Mouse (Mus musculus) CH12.LX (cell line): Measurements from ENCODE around the gene Cemip2. TPM values are rescaled to one million over a fixed set of nuclear protein-coding genes. Genes with fewer than 3 reads are reported as not detected.

ENCODE experiments used
- DNase-seq: peaks from one replicate; pipeline ENCODE4 v3.0.0-alpha.2; 2013; ENCODE audit errors: extremely low read depth
- H3K27ac ChIP-seq: 2 replicates; pipeline ENCODE4 v1.5.1; 2012; ENCODE audit warnings: low read depth, mild to moderate bottlenecking, control low read depth, moderate library complexity; ENCODE audit not compliant: insufficient read depth
- H3K27me3 ChIP-seq: replicated peaks from 2 replicates; pipeline ENCODE3; 2012; ENCODE audit warnings: inconsistent platforms
- H3K36me3 ChIP-seq, 2 experiments: replicated peaks in 1 of 2; 2 replicates each; pipeline versions ENCODE3 to v1.6.1; 2012; ENCODE audit warnings: inconsistent platforms in 1 of 2, low read length in 1 of 2, mild to moderate bottlenecking in 1 of 2, mixed read lengths in 1 of 2, moderate library complexity in 1 of 2; ENCODE audit not compliant: control insufficient read depth in 1 of 2, insufficient read depth in 1 of 2
- H3K4me1 ChIP-seq, 2 experiments: 2 replicates each; pipeline ENCODE4 v1.6.1; 2012; ENCODE audit warnings: inconsistent platforms in 1 of 2, moderate library complexity in 1 of 2; ENCODE audit not compliant: insufficient read depth in 2 of 2, control insufficient read depth in 1 of 2
- H3K4me2 ChIP-seq: 2 replicates; pipeline ENCODE4 v1.6.1; 2012; ENCODE audit warnings: low read depth, mild to moderate bottlenecking, control low read depth; ENCODE audit not compliant: poor library complexity, insufficient read depth, severe bottlenecking
- H3K4me3 ChIP-seq, 3 experiments: fragments of 150-350 bp in 1 of 3; sonication (generic) in 1 of 3; replicated peaks in 1 of 3; 2 replicates each; pipeline versions ENCODE3 to v1.5.1; 2011 to 2012; ENCODE audit warnings: low read depth in 2 of 3, low read length in 2 of 3, mild to moderate bottlenecking in 2 of 3, moderate library complexity in 2 of 3, control low read depth in 1 of 3, improper control_type of control experiment in 1 of 3, inconsistent platforms in 1 of 3, mixed read lengths in 1 of 3; ENCODE audit not compliant: poor library complexity in 1 of 3
- H3K79me2 ChIP-seq: replicated peaks from 2 replicates; pipeline ENCODE4 v1.6.1; 2012; ENCODE audit warnings: mild to moderate bottlenecking, moderate library complexity; ENCODE audit not compliant: control insufficient read depth, poor library complexity, insufficient read depth, severe bottlenecking; ENCODE audit errors: extremely low read depth
- H3K9ac ChIP-seq: 2 replicates; pipeline ENCODE4 v1.6.1; 2012; ENCODE audit warnings: low read depth, mild to moderate bottlenecking, control low read depth, moderate library complexity; ENCODE audit not compliant: insufficient read depth
- H3K9me3 ChIP-seq: replicated peaks from 2 replicates; pipeline ENCODE3; 2012; ENCODE audit warnings: low read length, inconsistent platforms, mixed read lengths
- BHLHE40 ChIP-seq: IDR thresholded peaks from 2 replicates; pipeline ENCODE4 v1.6.1; 2011; ENCODE audit warnings: mild to moderate bottlenecking, low read depth, low read length, improper control_type of control experiment
- CHD2 ChIP-seq: IDR thresholded peaks from 2 replicates; pipeline ENCODE4 v1.6.1; 2011; ENCODE audit warnings: low read length, improper control_type of control experiment
- CTCF ChIP-seq, 2 experiments: IDR thresholded peaks in 1 of 2; conservative IDR thresholded peaks in 1 of 2; 2 replicates each; pipeline ENCODE4 v1.5.1; 2011 to 2012; ENCODE audit warnings: low read depth in 2 of 2, low read length in 2 of 2, improper control_type of control experiment in 1 of 2, inconsistent platforms in 1 of 2, mild to moderate bottlenecking in 1 of 2, moderate library complexity in 1 of 2
- E2F4 ChIP-seq: IDR thresholded peaks from 2 replicates; pipeline ENCODE4 v1.6.1; 2011; ENCODE audit warnings: low read depth, low read length, improper control_type of control experiment; ENCODE audit not compliant: insufficient replicate concordance
- EP300 ChIP-seq: IDR thresholded peaks from 2 replicates; pipeline ENCODE4 v1.6.1; 2011; ENCODE audit warnings: low read length, improper control_type of control experiment
- HCFC1 ChIP-seq: IDR thresholded peaks from 2 replicates; pipeline ENCODE4 v1.6.1; 2012; ENCODE audit warnings: low read depth, mild to moderate bottlenecking, inconsistent platforms, low read length, improper control_type of control experiment
- JUND ChIP-seq: conservative IDR thresholded peaks from 2 replicates; pipeline ENCODE4 v1.6.1; 2011; ENCODE audit warnings: low read depth, low read length, improper control_type of control experiment
- MAFK ChIP-seq: IDR thresholded peaks from 2 replicates; pipeline ENCODE4 v1.6.1; 2011; ENCODE audit warnings: low read length, improper control_type of control experiment; ENCODE audit not compliant: insufficient replicate concordance
- MAX ChIP-seq: IDR thresholded peaks from 2 replicates; pipeline ENCODE4 v1.6.1; 2011; ENCODE audit warnings: low read length, improper control_type of control experiment
- MEF2A ChIP-seq: IDR thresholded peaks from 2 replicates; pipeline ENCODE4 v1.6.1; 2014; ENCODE audit warnings: low read depth, mild to moderate bottlenecking, inconsistent platforms, low read length, improper control_type of control experiment, borderline replicate concordance
- NELFE ChIP-seq: IDR thresholded peaks from 2 replicates; pipeline ENCODE4 v1.6.1; 2011; ENCODE audit warnings: low read depth, low read length, improper control_type of control experiment
- POLR2A ChIP-seq: IDR thresholded peaks from 2 replicates; pipeline ENCODE4 v1.6.1; 2011; ENCODE audit warnings: low read depth, mild to moderate bottlenecking, improper control_type of control experiment, low read length
- RCOR1 ChIP-seq: conservative IDR thresholded peaks from 2 replicates; pipeline ENCODE4 v1.6.1; 2012; ENCODE audit warnings: low read depth, mild to moderate bottlenecking, inconsistent platforms, low read length, improper control_type of control experiment
- SMC3 ChIP-seq: IDR thresholded peaks from 2 replicates; pipeline ENCODE4 v1.6.1; 2011; ENCODE audit warnings: low read depth, low read length, improper control_type of control experiment
- ZMIZ1 ChIP-seq: IDR thresholded peaks from 2 replicates; pipeline ENCODE4 v1.6.1; 2012; ENCODE audit warnings: low read depth, mild to moderate bottlenecking, inconsistent platforms, low read length, improper control_type of control experiment
- ZNF384 ChIP-seq: IDR thresholded peaks from 2 replicates; pipeline ENCODE4 v1.6.1; 2012; ENCODE audit warnings: low read depth, low read length, improper control_type of control experiment, inconsistent platforms
- dilution Hi-C: fragments of 300-500 bp; cut with MboI; formaldehyde crosslinking; loops from 2 replicates; pipeline ENCODE4 v1.14.3; 2020; ENCODE audit warnings: low sequenced_read_pairs; ENCODE audit not compliant: extremely low pct_unique_long_range_greater_than_20kb, extremely low pct_ligation_motif_present
- in situ Hi-C: fragments of 300-500 bp; cut with MboI; formaldehyde crosslinking; loops from 3 replicates; pipeline ENCODE4 v1.14.3; 2019; ENCODE audit warnings: low sequenced_read_pairs, low pct_ligation_motif_present, low pct_unique_long_range_greater_than_20kb, mixed read lengths
- polyA plus RNA-seq: library from polyadenylated mRNA; unstranded; fragments of >175 nt; gene quantifications from 2 replicates; pipeline ENCODE4 v1.2.1, GENCODE M21; 2012; ENCODE audit warnings: low read depth; ENCODE audit not compliant: insufficient read length
- total RNA-seq, 2 experiments: library from RNA; depleted of rRNA; stranded (reverse); fragments of 300-350 nt in 1 of 2; fragments of >200 nt in 1 of 2; gene quantifications; 2 replicates each; pipeline ENCODE4 v1.2.3; 2012 to 2014

The Cemip2 gene
- total and polyA plus RNA-seq, 3 experiments, result 7.4 to 8.5 (median 7.9) TPM

DNA sequence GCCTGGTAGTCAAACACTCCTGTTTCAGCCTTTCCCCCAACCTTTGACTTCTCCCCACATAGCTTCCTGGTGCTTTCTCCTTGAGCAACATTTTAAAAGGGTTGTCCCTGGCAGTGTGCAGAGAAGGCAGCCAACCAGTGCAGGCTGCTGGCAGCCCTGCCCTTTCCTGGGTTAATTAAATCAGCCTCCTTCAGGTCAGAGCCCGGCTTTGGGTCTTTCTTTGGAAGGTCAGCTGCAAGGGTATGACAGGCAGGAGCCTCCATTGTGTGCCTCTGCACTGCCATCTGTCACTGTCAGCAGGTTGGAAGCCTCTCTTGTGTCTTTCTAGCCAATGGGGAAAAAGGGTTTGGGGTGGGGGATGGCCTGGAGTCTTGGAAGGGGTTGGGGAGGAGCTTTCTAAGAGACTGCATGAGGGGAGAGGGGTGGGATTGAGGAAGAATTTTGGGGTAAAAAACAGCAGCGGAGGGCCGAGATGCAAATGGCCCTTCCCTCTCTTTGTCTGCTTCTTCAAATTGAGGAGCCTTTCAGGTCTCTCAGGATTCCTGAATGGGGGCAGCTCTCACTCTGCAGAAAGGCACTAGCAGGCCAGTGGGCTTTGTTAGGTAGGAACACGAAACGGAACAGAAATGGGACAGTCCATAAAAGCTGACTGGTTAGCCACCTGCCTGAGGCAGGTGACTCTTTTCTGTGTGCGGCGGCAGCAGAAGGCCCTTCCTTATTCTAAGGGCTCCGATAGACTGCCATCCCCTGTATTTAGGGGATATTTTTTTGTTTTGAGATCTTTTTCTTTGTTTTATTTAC, 6.4 kb downstream of the Cemip2 start:
- H3K27ac ChIP-seq, result no peak overlapping the region

DNA sequence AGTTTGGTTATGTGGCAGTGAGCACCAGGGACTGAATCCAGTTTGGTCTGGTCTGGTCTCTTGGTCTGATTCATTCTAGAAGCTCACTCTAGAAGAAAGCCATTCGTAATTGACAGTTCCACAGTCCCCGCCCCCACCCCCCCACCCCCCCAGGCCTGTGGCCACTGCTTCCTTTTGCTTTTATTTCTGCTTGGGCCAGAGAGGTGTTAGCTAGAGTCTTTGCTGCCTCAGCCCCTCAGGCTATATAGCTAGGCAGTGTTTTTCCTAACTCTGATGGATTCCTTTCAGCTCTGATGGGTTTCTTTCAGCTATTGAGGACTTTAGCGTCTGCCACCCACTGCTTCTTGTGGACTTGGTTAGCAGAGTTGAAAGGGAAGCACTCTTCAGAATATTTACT, 7.0 kb downstream of the Cemip2 start:
- Histone ChIP-seq H3K4me3 (no peak overlapping the region), H3K4me2 (peak overlapping the region; percentile 40; the same call in 1 of the 2 replicates), H3K4me1 (peaks cover 6 to 48% of the 10 kb centered on the region in 2 experiments; a peak in 3 of 4 replicates), H3K36me3 (peaks cover 0 to 14% of the 10 kb centered on the region in 2 experiments), H3K27me3 (no peaks in the 10 kb centered on the region), H3K79me2 (no peaks in the 10 kb centered on the region), H3K9ac (no peak overlapping the region), H3K27ac (no peak overlapping the region), H3K9me3 (no peaks in the 10 kb centered on the region)
- in situ Hi-C loops (no loop called here), dilution Hi-C loops (no loop called here)
- TF ChIP-seq ZNF384, result no peak
- no peak for TF ChIP-seq NELFE
- TF ChIP-seq E2F4, result no peak
- no peak for TF ChIP-seq HCFC1
- TF ChIP-seq CTCF (conservative IDR thresholded peaks at IDR 0.05 in 1 of 2, IDR thresholded peaks at IDR 0.05 in 1 of 2; ENCODE audit: low read depth in 2 of 2, low read length in 2 of 2), result no peak
- no peak for TF ChIP-seq MAX
- TF ChIP-seq RCOR1, result no peak
- TF ChIP-seq POLR2A, result no peak
- TF ChIP-seq MAFK, result no peak
- no peak for TF ChIP-seq JUND
- no peak for TF ChIP-seq SMC3
- no peak for TF ChIP-seq ZMIZ1
- TF ChIP-seq EP300, result no peak
- no peak for TF ChIP-seq MEF2A
- TF ChIP-seq CHD2, result no peak
- peak; percentile 25 for DNase-seq

More for the DNA sequence above, 6.4 kb downstream of the Cemip2 start:
- Histone ChIP-seq H3K4me2 (no peak overlapping the region), H3K4me1 (peaks cover 6 to 47% of the 10 kb centered on the region in 2 experiments; a peak in 3 of 4 replicates), H3K9ac (no peak overlapping the region), H3K27me3 (no peaks in the 10 kb centered on the region), H3K36me3 (peaks cover 0 to 13% of the 10 kb centered on the region in 2 experiments), H3K9me3 (no peaks in the 10 kb centered on the region), H3K4me3 (no peak overlapping the region), H3K79me2 (no peaks in the 10 kb centered on the region)
- TF ChIP-seq BHLHE40, result no peak
- TF ChIP-seq E2F4, result no peak
- in situ Hi-C loops, result no loop called here
- no peak for DNase-seq
- dilution Hi-C loops, result no loop called here
